7 mouse cellular contexts compared by ENCODE assay signal in genomic region chr13:60738429-60738828, GRCm38 (mm10). TPM values are rescaled to one million over a fixed set of nuclear protein-coding genes. Genes with fewer than 3 reads are reported as not detected.
DNase-seq lines count a peak whose midpoint lies in the region; ATAC-seq lines count a peak whose summit lies in the region.

No protein-coding gene starts in this region.

- H3K9ac ChIP-seq in hindbrain, embryonic 13.5 days, result no peak overlapping the region

- 0 out of 2 replicates have a peak overlapping the region, but pooled peaks have one; percentile 52 for H3K27ac ChIP-seq in hindbrain, embryonic 13.5 days

- no peaks in the 10 kb centered on the region for H3K27me3 ChIP-seq in hindbrain, embryonic 13.5 days

- no peak overlapping the region for H3K4me3 ChIP-seq in hindbrain, embryonic 13.5 days

- peaks cover 66% of the 10 kb centered on the region for H3K36me3 ChIP-seq in hindbrain, embryonic 13.5 days

- H3K4me2 ChIP-seq in hindbrain, embryonic 13.5 days, result peak overlapping the region; percentile 32

- WGBS in hindbrain, embryonic 13.5 days, result 16% methylated on average over 9 of the region's 9 CpGs

- H3K4me1 ChIP-seq in hindbrain, embryonic 13.5 days (replicated peaks), result peaks cover 19% of the 10 kb centered on the region

- no peaks in the 10 kb centered on the region for H3K9me3 ChIP-seq in hindbrain, embryonic 13.5 days

- ATAC-seq in hindbrain, embryonic 13.5 days (ENCODE audit: low FRiP score), result peak; percentile 82

- peak; percentile 75 for DNase-seq in adrenal gland, adult 2 months
- DNase-seq in cerebellum, postnatal 14 days, result peak; percentile 85 to 86
- DNase-seq in frontal cortex, postnatal 25 days (ENCODE audit: low spot score in 2 of 2), result peak; percentile 52 to 58
- DNase-seq in left cerebral cortex, postnatal 25 days (ENCODE audit: low spot score in 2 of 2), result peak; percentile 78 to 79
- DNase-seq in mesoderm, embryonic 11.5 days (ENCODE audit: low read depth, low spot score), result peak; percentile 87
- DNase-seq in right cerebral cortex, postnatal 4 days, result peak; percentile 72

- intact Hi-C loops in left cerebral cortex, postnatal 25 days (cut with DNase I), result loop anchor here (1.0 to 5.0 kb wide), 3 partner anchors 61 to 259 kb away; partner anchors contain the start of gene Dapk1

RNA-seq across cellular contexts. Expression of gene BC051665, which starts 47.7 kb away (rescaled TPM):
- total RNA-seq in adrenal gland, adult 2 months (2021), result not detected
- polyA plus RNA-seq in adrenal gland, adult 2 months (2012; rRNA removed), result not detected in 2 replicates
- not detected in 2 replicates for polyA plus RNA-seq in hindbrain, embryonic 13.5 days (2015; fragmentation: Nextera tagmentation; extraction: Ambion mirVana)
- total RNA-seq in left cerebral cortex, postnatal 25 days (2021), result not detected
